Mouse (Mus musculus) adrenal gland, adult (tissue): ENCODE results near the gene Tmem40.

Experiments
- DNase-seq, 2 experiments: peaks; one replicate each; pipeline ENCODE4 v3.0.0; 2022 to 2023; ENCODE audit warnings: low spot score in 1 of 2; ENCODE audit not compliant: inconsistent age in 2 of 2

The Tmem40 gene

DNA sequence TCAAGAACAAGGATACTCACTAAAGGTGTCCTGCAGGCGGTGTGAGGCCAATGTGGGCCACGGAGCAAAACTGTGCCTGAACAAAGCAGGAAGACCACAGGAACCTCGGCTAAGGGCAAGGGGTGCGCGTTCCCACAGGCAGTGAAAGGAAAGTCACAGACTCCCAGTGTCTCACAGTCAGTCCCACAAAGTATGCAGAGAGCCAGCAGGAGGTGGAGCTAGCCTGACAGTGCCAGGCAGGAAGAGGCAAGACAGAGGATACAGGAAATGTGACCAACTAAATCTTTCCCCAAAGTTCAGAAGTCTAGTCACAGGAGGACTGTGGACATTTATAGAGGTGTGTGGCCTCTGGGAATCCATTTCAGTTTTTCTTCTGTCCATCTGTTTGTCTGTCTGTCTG is 59.3 kb downstream of the Tmem40 start:
- DNase-seq, result no peak

DNA sequence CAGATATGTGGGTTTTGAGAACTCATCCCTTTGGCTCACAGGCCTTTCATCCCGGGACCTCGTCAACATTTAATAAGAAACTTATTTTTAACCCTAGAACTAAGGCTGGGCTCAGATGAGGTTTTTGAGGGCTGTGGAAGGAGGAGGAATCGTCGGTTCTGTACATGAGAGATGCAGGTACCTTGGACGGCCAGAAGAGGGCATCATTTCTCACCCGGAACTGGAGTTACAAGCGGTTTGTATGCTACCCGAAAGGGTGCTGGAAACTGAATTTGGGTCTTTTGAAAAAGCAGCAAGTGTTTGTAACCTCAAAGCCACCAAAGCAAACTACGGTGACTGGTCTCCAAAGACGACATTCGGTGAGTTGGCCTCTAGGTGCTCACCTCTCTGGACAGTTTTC is 60.9 kb downstream of the Tmem40 start:
- no peak for DNase-seq

DNA sequence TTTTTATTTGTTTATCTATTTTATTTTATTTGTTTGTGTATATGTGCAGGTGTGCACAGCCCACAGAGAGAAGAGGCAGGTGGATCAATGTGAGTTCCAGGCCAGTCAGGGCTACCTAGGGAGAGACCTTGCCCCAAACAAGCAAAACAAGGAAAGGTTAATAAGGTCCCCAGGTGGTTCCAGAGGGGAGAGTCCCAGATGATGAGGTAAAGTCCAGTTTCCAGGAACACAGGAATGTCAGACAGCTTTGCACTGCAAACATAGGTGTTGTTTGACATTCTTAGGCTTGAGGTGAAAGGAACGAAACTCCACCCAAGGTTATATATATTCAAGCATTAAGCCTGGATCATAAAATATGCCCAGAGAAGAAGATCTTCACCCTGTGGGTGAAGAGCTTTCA is 61.4 kb downstream of the Tmem40 start:
- no peak for DNase-seq

- DNase-seq, result no peak
Observed at GRCm38 (mm10) chr6:115698699-115699098, 63.5 kb downstream of the Tmem40 start.

GRCm38 (mm10) chr6:115697739-115698558 is 64.3 kb downstream of the Tmem40 start:
- peak; percentile 44 to 71 for DNase-seq

DNA sequence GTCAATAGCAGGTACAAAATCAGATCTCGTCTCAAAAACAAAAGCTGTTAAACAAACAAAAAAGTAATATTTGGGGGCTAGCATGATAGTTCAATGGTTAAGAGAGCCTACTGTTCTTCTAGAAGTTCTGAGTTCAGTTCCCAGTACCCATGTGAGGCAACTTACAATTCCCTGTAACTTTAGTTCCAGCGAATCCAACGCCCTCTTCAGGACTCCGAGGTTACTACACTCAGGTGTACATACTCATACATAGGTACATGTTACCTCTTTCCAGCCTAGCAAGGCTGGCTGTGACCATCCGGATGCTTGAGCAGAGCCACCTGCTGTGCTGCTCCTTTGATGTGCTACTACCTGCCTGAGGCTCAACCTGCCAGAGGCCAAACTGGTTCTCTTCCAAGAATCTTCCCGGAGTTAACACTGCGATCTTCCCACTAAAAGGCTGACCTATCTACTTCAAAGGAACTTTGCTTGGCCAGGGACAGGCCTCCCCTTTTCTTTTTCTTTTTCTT is 65.4 kb downstream of the Tmem40 start:
- no peak for DNase-seq

- DNase-seq, result no peak
Observed at GRCm38 (mm10) chr6:115695124-115695523, 67.1 kb downstream of the Tmem40 start.

- peak; percentile 34 to 68 for DNase-seq
Observed at GRCm38 (mm10) chr6:115694441-115694842, 67.8 kb downstream of the Tmem40 start.

DNA sequence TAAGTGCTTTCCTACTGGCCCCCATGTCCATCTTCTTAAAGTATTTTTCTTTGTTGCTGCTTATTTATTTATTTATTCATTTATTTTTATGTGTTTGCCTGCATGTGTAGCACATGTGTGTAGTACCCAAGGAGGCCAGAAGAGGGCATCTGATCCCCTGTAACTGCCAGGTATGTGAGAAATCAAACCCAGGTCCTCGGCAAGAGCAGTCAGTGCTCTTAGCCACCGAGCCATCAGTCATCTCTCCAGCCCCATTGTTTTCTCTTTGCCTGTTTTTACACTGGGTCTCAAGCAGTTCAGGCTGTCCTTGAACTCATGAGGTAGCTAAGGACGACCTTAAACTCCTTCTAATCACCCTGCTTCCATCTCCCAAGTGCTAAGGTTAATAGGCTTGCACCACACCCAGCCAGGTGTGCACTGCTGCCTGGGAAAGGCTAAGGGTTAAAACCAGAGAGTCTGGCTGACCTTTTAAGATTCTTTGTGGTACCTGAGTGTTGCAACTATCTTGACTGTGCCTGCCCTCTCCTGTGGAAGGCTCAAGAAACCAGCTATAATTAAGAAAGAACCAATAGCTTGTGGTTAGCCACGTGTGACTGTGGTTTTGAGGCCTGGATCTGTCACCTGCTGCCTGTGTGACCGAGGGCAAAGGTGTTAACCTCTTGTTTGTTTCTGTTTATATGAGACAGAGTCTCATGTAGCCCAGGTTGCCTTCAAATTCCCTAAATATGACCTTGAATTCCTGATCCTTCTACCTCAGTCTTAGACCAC is 69.1 kb downstream of the Tmem40 start:
- DNase-seq, result peak in 1 of 2 experiments; percentile 40

GRCm38 (mm10) chr6:115692163-115692950 is 69.9 kb downstream of the Tmem40 start:
- no peak for DNase-seq

GRCm38 (mm10) chr6:115690105-115690504 is 72.1 kb downstream of the Tmem40 start:
- DNase-seq, result no peak

DNA sequence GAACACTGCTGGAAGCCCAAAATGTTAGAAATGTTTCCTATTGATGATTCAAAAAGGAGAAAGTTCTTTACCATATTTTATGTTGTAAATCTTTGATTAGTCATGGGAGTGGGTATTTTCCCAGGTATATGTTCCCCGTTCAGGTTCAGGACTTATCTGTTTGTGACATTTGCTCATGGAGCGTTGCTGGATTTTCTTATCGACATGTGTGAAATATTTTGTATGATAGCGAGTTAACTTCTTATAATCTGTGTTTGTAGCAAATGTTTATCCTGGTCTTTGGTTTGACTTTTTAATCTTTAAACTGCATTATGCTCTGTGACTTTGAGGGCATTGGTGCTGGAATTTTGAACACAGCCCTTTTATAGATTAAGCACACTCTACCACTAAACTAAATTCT is 73.6 kb downstream of the Tmem40 start:
- no peak for DNase-seq

DNA sequence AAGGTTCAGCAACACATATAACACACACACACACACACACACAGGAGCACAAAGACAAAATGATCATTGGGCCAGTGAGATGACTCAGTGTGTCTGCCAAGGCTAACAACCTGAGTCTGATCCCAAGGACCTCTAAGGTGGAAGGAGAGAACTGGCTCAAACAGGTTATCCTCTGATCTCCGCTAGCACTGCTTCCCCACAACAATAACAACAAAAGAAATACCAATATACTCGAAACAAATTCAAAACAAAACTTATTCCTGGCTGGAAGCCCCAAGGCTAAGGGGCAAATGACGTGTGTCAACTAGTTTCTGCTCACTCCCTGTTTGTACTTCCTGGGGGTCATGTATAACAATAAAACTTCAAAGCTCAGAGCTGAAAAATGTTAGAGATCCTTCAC is 74.5 kb downstream of the Tmem40 start:
- peak in 1 of 2 experiments; percentile 63 for DNase-seq

DNA sequence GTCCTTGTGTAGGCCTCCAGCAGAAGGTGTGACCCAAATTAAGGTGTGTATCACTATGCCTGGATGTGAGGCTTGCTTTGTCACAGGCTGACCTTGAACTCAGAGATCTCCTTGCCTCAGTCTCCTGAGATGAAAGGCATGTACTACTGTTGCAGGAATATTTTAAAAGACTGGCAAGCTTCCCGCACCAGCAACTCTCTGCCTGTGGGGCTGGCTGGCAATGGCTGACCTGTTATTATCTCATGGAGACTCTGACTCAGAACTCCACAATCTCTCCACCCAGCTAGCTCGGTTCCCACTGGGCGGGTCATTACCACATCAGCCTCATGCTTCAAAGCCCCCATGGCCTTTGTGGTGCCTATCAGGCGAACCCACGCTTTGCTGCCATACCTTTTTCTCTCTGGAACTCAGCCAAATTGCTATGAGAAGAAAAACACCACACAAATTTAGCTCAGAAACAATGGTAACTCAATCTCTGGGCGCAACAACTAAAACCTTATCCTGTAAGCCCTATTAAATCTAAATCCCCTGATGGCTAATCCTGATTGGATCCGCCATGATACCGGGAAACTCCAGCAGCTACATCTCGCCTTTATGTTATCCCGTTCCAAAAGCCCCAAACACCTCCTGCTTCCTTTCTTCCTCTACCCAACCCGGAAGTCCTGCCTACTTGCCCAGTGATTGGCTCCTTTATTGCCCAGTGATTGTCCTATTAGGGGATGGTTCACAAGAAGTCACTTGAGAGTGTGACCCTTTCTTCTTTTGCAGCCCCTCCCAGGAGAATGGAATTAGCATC is 77.2 kb downstream of the Tmem40 start:
- DNase-seq, result peak in 1 of 2 experiments; percentile 55

- DNase-seq, result no peak
Observed at GRCm38 (mm10) chr6:115684271-115684670, 77.9 kb downstream of the Tmem40 start.

- no peak for DNase-seq
Observed at GRCm38 (mm10) chr6:115681066-115681465, 81.1 kb downstream of the Tmem40 start.
